Mouse (Mus musculus) hindbrain, embryonic 10.5 days (tissue): ENCODE measurements around the gene Nlrx1. TPM values are rescaled to one million over a fixed set of nuclear protein-coding genes. Genes with fewer than 3 reads are reported as not detected.
A peak's percentile ranks its signal among the peaks of the same experiment; 100 is the strongest.

Experiments used
- DNase-seq: peaks from one replicate; pipeline ENCODE4 v3.0.0-alpha.2; 2017; ENCODE audit warnings: low spot score
- H3K27ac ChIP-seq: fragments of 300-500 bp; sonication (generic); 2 replicates; pipeline ENCODE4 v1.5.1; 2016; ENCODE audit warnings: mild to moderate bottlenecking, moderate library complexity
- H3K27me3 ChIP-seq: fragments of 300-500 bp; sonication (generic); 2 replicates; pipeline ENCODE4 v1.6.1; 2016; ENCODE audit warnings: mild to moderate bottlenecking; ENCODE audit not compliant: poor library complexity, insufficient read depth, severe bottlenecking
- H3K36me3 ChIP-seq: fragments of 300-500 bp; sonication (generic); 2 replicates; pipeline ENCODE4 v1.6.1; 2016; ENCODE audit warnings: mild to moderate bottlenecking, moderate library complexity
- H3K4me1 ChIP-seq: fragments of 300-500 bp; sonication (generic); replicated peaks from 2 replicates; pipeline ENCODE4 v1.6.1; 2016; ENCODE audit warnings: mild to moderate bottlenecking
- H3K4me3 ChIP-seq: fragments of 300-500 bp; sonication (generic); 2 replicates; pipeline ENCODE4 v1.5.1; 2016; ENCODE audit warnings: mild to moderate bottlenecking, moderate library complexity
- H3K9me3 ChIP-seq: fragments of 300-500 bp; sonication (generic); 2 replicates; pipeline ENCODE4 v1.6.1; 2016; ENCODE audit warnings: mild to moderate bottlenecking, moderate library complexity
- WGBS: fragments of 180-500 bp; shearing (Covaris S2); methylation state at CpG from one replicate; pipeline ENCODE4 v1.1.7; 2016; 5-methylcytosine and 5-hydroxymethylcytosine counted together
- polyA plus RNA-seq: library from polyadenylated mRNA; unstranded; fragments of >200 nt; fragmentation: Nextera tagmentation; extraction: Ambion mirVana; gene quantifications from 2 replicates; pipeline ENCODE4 v1.2.1, GENCODE M21; 2016

Nlrx1 gene
- polyA plus RNA-seq, 1 experiment from 2014 or later: 3.3 TPM

GRCm38 (mm10) chr9:44266478-44267226 lies 1.7 kb downstream of the Nlrx1 start:
- Histone ChIP-seq H3K9me3 (0 out of 2 replicates have a peak, but pooled peaks cover 2% of the 10 kb centered on the region), H3K27me3 (peaks cover 12% of the 10 kb centered on the region; the same call in 1 of the 2 replicates), H3K36me3 (no peaks in the 10 kb centered on the region), H3K4me3 (no peak overlapping the region), H3K27ac (no peak overlapping the region), H3K4me1 (peaks cover 23% of the 10 kb centered on the region)
- 71% methylated on average over 8 of the region's 8 CpGs for WGBS
- DNase-seq: no peak

- Histone ChIP-seq H3K27me3 (peaks cover 5% of the 10 kb centered on the region; the same call in 1 of the 2 replicates), H3K36me3 (no peaks in the 10 kb centered on the region), H3K27ac (no peak overlapping the region), H3K9me3 (no peaks in the 10 kb centered on the region), H3K4me1 (0 out of 2 replicates have a peak, but pooled peaks cover 5% of the 10 kb centered on the region), H3K4me3 (no peak overlapping the region)
- no peak for DNase-seq
- 90% methylated on average over 14 of the region's 14 CpGs for WGBS
These were observed 7.0 kb downstream of the Nlrx1 start for GRCm38 (mm10) chr9:44261388-44261787.

GRCm38 (mm10) chr9:44259014-44259413 lies 9.4 kb downstream of the Nlrx1 start:
- Histone ChIP-seq H3K9me3 (no peaks in the 10 kb centered on the region), H3K4me1 (peaks cover 19% of the 10 kb centered on the region), H3K4me3 (no peak overlapping the region), H3K36me3 (no peaks in the 10 kb centered on the region), H3K27me3 (peaks cover 5% of the 10 kb centered on the region; the same call in 1 of the 2 replicates), H3K27ac (no peak overlapping the region)
- DNase-seq: no peak
- 76% methylated on average over 10 of the region's 10 CpGs for WGBS

- Histone ChIP-seq H3K9me3 (no peaks in the 10 kb centered on the region), H3K27ac (peak overlapping the region; percentile 68), H3K4me3 (no peak overlapping the region), H3K36me3 (no peaks in the 10 kb centered on the region), H3K4me1 (peaks cover 36% of the 10 kb centered on the region), H3K27me3 (no peaks in the 10 kb centered on the region)
- no peak for DNase-seq
- WGBS: 90% methylated on average over 8 of the region's 8 CpGs
These were observed 12.2 kb downstream of the Nlrx1 start for GRCm38 (mm10) chr9:44256213-44256612.

- no peaks in the 10 kb centered on the region for H3K9me3 ChIP-seq
- H3K27me3 ChIP-seq: peaks cover 5% of the 10 kb centered on the region; the same call in 1 of the 2 replicates
- peaks cover 45% of the 10 kb centered on the region for H3K4me1 ChIP-seq
- WGBS: 55% methylated on average over 6 of the region's 6 CpGs
- no peak for DNase-seq
- peak overlapping the region; percentile 68 for H3K27ac ChIP-seq
- no peak overlapping the region for H3K4me3 ChIP-seq
- H3K36me3 ChIP-seq: no peaks in the 10 kb centered on the region
These were observed 13.3 kb downstream of the Nlrx1 start for GRCm38 (mm10) chr9:44255136-44255521.

GRCm38 (mm10) chr9:44254508-44255135 lies 13.8 kb downstream of the Nlrx1 start:
- Histone ChIP-seq H3K27me3 (peaks cover 10% of the 10 kb centered on the region; the same call in 1 of the 2 replicates), H3K4me1 (peaks cover 49% of the 10 kb centered on the region), H3K36me3 (no peaks in the 10 kb centered on the region), H3K9me3 (no peaks in the 10 kb centered on the region), H3K27ac (peak overlapping the region; percentile 68), H3K4me3 (no peak overlapping the region)
- DNase-seq: peak; percentile 38
- WGBS: 9% methylated on average over 5 of the region's 5 CpGs

GRCm38 (mm10) chr9:44253441-44253840 lies 15.0 kb downstream of the Nlrx1 start:
- Histone ChIP-seq H3K27me3 (peaks cover 16% of the 10 kb centered on the region; the same call in 1 of the 2 replicates), H3K4me3 (no peak overlapping the region), H3K36me3 (no peaks in the 10 kb centered on the region), H3K4me1 (peaks cover 56% of the 10 kb centered on the region), H3K9me3 (no peaks in the 10 kb centered on the region), H3K27ac (peak overlapping the region; percentile 64)
- no peak for DNase-seq
- 75% methylated on average over 6 of the region's 6 CpGs for WGBS

GRCm38 (mm10) chr9:44251314-44251713 lies 17.1 kb downstream of the Nlrx1 start, which contains the start of gene Pdzd3:
Pdzd3 (minus strand) TSS chr9:44251471.
- H3K4me3 ChIP-seq: no peak within 1 kb of the TSS
- H3K9me3 ChIP-seq: no peaks in the 10 kb centered on the region
- no peaks in the 10 kb centered on the region for H3K36me3 ChIP-seq
- whole genome bisulfite sequencing: 78% methylated on average over 10 of the region's 10 CpGs
- DNase-seq: no peak
- peaks cover 16% of the 10 kb centered on the region; the same call in 1 of the 2 replicates for H3K27me3 ChIP-seq
- peaks cover 56% of the 10 kb centered on the region for H3K4me1 ChIP-seq
- H3K27ac ChIP-seq: peak within 1 kb of the TSS; percentile 18; the same call in 1 of the 2 replicates

- WGBS: 45% methylated on average over 4 of the region's 4 CpGs
- H3K4me1 ChIP-seq: peaks cover 51% of the 10 kb centered on the region
- H3K27me3 ChIP-seq: peaks cover 16% of the 10 kb centered on the region; the same call in 1 of the 2 replicates
- no peak for DNase-seq
- H3K4me3 ChIP-seq: no peak overlapping the region
- peak overlapping the region; percentile 18; the same call in 1 of the 2 replicates for H3K27ac ChIP-seq
- H3K36me3 ChIP-seq: no peaks in the 10 kb centered on the region
- H3K9me3 ChIP-seq: no peaks in the 10 kb centered on the region
These were observed 18.0 kb downstream of the Nlrx1 start for GRCm38 (mm10) chr9:44250445-44250844.

GRCm38 (mm10) chr9:44249181-44250146 lies 18.9 kb downstream of the Nlrx1 start:
- Histone ChIP-seq H3K9me3 (no peaks in the 10 kb centered on the region), H3K27ac (peak overlapping the region; percentile 35; the same call in 1 of the 2 replicates), H3K27me3 (peaks cover 16% of the 10 kb centered on the region; the same call in 1 of the 2 replicates), H3K36me3 (no peaks in the 10 kb centered on the region), H3K4me3 (peak overlapping the region; percentile 23; the same call in 1 of the 2 replicates), H3K4me1 (peaks cover 41% of the 10 kb centered on the region)
- 45% methylated on average over 26 of the region's 26 CpGs for WGBS
- peak; percentile 57 for DNase-seq

GRCm38 (mm10) chr9:44247907-44248306 lies 20.5 kb downstream of the Nlrx1 start:
- H3K4me3 ChIP-seq: no peak overlapping the region
- H3K9me3 ChIP-seq: no peaks in the 10 kb centered on the region
- peaks cover 16% of the 10 kb centered on the region; the same call in 1 of the 2 replicates for H3K27me3 ChIP-seq
- H3K4me1 ChIP-seq: peaks cover 26% of the 10 kb centered on the region
- 86% methylated on average over 6 of the region's 6 CpGs for WGBS
- no peak overlapping the region for H3K27ac ChIP-seq
- no peak for DNase-seq
- H3K36me3 ChIP-seq: no peaks in the 10 kb centered on the region

GRCm38 (mm10) chr9:44243621-44244020 lies 24.8 kb downstream of the Nlrx1 start:
- Histone ChIP-seq H3K36me3 (no peaks in the 10 kb centered on the region), H3K4me3 (no peak overlapping the region), H3K27me3 (peaks cover 1% of the 10 kb centered on the region; the same call in 1 of the 2 replicates), H3K27ac (no peak overlapping the region), H3K4me1 (peaks cover 12% of the 10 kb centered on the region), H3K9me3 (no peaks in the 10 kb centered on the region)
- WGBS: 64% methylated on average over 2 of the region's 2 CpGs
- DNase-seq: no peak
